Mouse (Mus musculus) lung, postnatal 10 days (tissue): Measurements from ENCODE around the gene Ptprd.
A peak's percentile ranks its signal among the peaks of the same experiment; 100 is the strongest.

Source experiments
- DNase-seq: peaks from one replicate; pipeline ENCODE4 v3.0.0; 2021

Gene Ptprd

GRCm38 (mm10) chr4:76865585-76865984, 1346.2 kb downstream of the Ptprd start:
- no peak for DNase-seq

GRCm38 (mm10) chr4:76846265-76846664, 1365.5 kb downstream of the Ptprd start:
- DNase-seq = no peak

DNA sequence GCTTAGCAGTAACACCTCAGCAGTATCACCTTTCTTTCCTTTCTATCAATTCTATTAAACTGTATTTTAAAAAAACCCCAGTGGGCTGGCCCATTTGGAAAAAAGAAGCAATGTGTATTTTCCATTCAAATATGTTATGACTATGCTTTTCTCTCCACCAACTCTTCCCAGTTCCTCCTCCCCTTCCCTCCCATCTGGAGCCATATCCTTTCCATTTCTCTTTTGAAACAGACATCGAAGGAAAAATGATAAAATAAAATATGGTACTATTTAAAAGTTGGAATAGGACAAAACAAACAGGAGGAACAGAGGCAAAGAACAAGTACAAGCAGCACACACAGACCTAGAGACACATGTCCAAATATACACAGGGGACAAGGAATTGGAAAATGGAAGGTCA, 1372.7 kb downstream of the Ptprd start:
- DNase-seq = no peak

DNA sequence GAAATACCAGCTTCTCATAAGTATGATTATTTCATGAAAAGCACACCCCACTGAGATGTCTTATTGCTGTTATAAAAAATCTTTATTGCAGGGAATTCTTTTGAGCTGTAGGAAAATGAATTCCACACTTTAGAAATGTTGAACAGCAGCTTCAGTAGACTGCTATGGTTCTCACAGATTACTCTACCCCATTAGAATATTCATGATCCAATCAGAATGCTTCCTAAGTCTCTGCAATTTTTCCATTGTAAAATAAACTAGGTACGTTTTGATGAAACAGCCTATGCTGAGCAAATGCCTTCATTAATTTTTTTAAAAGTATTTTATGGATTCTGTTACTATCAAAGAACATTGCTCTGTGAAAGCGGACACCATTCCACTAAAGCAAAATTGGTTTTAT, 1399.6 kb downstream of the Ptprd start:
- DNase-seq = no peak

- DNase-seq = peak; percentile 10
Observed at GRCm38 (mm10) chr4:76802708-76803107, 1409.1 kb downstream of the Ptprd start.

- DNase-seq = no peak
Observed at GRCm38 (mm10) chr4:76798010-76799007, 1413.5 kb downstream of the Ptprd start.

DNA sequence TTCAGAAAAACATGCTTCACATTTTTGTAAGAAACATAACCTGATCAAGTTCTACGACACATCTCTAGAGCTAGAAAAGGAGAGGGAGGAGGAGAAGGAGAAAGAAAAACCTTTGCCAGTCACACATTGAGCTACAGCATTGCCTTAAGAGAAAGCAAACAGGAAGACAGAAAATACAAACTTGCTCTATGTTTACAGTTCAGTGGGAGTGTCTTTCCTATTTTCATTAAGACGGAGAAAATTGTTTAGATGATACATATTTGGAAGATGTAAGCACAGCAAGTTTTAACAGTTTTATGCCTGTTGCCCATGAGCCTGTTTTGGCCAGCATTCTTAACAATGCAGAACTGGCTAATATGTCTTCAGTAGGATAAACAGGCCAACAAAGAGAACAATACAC, 1426.4 kb downstream of the Ptprd start:
- DNase-seq = peak; percentile 2

DNA sequence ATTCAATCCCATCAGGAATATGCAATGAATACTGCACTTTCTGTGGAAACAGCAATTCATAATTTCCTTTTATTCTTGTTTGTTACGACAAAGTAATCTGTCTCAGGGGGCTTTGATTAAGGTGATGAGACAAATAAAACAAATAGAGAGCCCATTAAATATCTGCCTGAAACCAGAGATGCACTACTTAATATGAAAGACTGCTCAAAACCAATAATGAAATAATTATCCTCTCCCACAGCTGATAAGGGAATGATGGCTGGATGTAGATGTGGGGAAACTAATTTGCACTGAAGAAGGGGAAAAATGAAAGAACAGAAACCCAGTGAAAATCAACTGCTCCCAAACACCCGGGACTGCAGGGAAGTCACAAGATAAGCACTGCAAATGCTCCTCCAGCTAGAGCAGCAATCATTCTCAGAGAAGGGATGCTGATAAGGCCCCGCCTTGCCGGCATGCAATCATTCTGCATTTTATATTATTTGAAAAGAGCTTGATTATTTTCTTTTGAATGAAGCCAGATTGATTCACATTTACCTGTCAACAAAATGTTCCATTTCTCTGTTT, 1432.1 kb downstream of the Ptprd start:
- no peak for DNase-seq

- no peak for DNase-seq
Observed at GRCm38 (mm10) chr4:76766918-76767317, 1444.8 kb downstream of the Ptprd start.

DNA sequence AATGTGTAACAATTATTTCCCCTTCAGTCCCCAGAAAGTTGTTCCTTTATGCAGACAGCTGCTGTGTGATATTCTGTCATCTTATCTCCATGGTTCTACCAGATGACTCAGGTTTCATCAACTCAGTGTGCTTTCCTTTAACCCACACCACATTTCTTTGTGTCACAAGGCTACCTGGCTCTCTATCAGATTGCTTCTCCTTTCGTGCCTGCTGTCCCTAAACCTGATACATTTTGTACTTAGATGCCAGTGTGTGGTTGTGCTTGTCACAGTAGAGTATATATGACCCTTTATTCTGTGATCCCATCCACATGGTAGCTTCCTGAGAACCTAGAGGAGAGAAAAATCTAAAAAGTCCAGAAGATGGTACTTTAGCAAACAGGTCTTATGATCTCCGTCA, 1445.3 kb downstream of the Ptprd start:
- DNase-seq = no peak

DNA sequence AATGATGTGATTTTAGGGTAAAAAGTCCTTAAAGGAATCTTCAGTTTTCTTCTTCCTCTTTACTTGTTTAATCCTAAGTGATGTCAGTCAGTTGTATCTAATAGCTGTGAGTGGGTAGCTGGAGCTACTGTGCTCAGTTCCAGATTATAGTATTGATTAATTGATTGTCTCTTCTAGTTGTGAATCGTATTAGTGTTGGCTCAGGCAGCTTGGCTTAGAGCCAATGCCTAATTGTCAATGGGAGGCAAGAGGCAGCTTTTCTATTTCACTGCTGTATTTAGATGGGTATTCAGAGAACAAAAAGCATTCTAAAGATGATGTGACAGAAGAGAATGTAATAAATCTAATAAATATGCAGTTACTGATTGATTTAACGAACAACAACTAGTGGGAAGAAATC, 1461.1 kb downstream of the Ptprd start:
- no peak for DNase-seq

GRCm38 (mm10) chr4:76735831-76736230, 1475.9 kb downstream of the Ptprd start:
- no peak for DNase-seq

- DNase-seq = no peak
Observed at GRCm38 (mm10) chr4:76675726-76676125, 1536.0 kb downstream of the Ptprd start.

DNA sequence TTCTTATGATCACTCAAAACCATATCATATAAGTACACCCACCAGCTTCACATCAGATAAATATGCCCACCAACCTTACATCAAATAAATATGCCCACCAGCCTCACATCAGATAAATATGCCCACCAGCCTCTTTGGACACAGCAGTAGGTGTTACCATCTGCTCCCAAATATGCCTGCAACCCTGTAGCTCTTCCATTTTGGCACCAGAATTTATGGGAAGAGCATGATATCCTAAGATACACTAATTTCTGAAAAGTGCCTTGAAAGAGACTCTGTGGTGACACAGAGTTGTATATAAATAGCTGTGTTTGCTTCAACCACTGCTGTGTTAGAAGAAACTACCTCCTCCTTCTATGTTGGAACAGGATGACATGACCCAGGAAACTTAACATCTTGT, 1538.5 kb downstream of the Ptprd start:
- no peak for DNase-seq

DNA sequence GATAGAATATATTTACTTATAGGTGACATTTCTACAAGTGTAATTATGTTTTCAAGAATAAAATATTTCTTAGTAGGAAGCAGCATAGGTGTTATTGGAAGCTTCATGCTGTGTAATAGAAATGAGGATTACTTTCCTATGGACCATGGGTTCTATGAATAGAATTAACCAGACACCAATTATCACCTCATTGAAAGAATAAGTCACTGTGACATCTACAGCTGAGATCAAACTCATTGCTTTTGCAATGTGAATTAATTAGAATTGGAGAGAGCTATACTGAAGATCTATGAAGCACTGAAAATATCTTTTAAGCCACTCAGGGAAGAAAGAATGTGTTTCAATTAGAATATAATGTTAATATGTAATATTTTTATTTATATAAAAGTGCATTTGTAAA, 1539.1 kb downstream of the Ptprd start:
- DNase-seq = no peak

- DNase-seq = no peak
Observed at GRCm38 (mm10) chr4:76661725-76662124, 1550.0 kb downstream of the Ptprd start.

DNA sequence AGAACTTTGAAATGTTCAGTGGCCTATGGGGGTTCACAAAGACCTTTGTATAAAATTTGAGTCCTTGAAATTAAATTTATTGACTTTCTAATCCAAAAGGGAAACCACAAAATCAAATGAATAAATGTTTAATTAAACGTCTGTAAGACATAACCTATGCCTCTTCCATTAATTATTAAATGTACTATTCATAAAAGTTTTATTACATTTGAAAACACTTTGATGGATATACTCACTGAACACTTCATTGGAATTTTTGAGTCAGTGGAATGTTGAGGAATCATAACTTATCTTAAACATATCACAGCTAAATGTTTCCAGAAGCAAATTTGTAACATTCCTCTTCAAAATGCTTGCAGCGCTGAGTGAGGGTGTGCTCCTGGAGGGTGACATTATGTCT, 1551.6 kb downstream of the Ptprd start:
- DNase-seq = no peak

DNA sequence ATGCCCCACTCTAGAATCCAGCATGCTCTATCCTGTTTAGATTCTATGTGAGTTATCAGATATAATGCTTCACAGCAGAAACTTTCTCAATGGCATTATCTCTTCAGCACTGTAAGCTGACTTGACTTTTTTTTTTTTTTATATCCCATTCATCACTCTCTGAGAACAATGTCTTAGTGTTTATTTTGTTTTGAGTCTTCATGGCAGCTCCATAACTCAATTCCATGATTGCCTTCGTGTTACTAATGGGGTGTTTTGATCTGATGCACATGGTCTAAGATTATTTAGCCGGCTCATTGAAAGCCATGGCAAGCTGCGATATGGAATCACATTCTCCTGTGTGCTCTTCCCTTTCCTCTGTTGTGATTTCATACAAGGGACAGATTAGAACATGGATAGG, 1555.0 kb downstream of the Ptprd start:
- DNase-seq = peak; percentile 8

- DNase-seq = no peak
Observed at GRCm38 (mm10) chr4:76652971-76653370, 1558.8 kb downstream of the Ptprd start.

GRCm38 (mm10) chr4:76621740-76622139, 1590.0 kb downstream of the Ptprd start:
- DNase-seq = no peak

GRCm38 (mm10) chr4:76616614-76617013, 1595.1 kb downstream of the Ptprd start:
- no peak for DNase-seq

- DNase-seq = no peak
Observed at GRCm38 (mm10) chr4:76608246-76608645, 1603.5 kb downstream of the Ptprd start.

GRCm38 (mm10) chr4:76606808-76607207, 1605.0 kb downstream of the Ptprd start:
- no peak for DNase-seq

GRCm38 (mm10) chr4:76590722-76591121, 1621.0 kb downstream of the Ptprd start:
- DNase-seq = no peak
